Mouse (Mus musculus): Measurements from ENCODE around the gene Mns1. TPM values are rescaled to one million over a fixed set of nuclear protein-coding genes. Genes with fewer than 3 reads are reported as not detected.

Gene Mns1
- polyA plus RNA-seq (2012; rRNA removed): 0.02 and 0.04 TPM in 2 replicates

DNA sequence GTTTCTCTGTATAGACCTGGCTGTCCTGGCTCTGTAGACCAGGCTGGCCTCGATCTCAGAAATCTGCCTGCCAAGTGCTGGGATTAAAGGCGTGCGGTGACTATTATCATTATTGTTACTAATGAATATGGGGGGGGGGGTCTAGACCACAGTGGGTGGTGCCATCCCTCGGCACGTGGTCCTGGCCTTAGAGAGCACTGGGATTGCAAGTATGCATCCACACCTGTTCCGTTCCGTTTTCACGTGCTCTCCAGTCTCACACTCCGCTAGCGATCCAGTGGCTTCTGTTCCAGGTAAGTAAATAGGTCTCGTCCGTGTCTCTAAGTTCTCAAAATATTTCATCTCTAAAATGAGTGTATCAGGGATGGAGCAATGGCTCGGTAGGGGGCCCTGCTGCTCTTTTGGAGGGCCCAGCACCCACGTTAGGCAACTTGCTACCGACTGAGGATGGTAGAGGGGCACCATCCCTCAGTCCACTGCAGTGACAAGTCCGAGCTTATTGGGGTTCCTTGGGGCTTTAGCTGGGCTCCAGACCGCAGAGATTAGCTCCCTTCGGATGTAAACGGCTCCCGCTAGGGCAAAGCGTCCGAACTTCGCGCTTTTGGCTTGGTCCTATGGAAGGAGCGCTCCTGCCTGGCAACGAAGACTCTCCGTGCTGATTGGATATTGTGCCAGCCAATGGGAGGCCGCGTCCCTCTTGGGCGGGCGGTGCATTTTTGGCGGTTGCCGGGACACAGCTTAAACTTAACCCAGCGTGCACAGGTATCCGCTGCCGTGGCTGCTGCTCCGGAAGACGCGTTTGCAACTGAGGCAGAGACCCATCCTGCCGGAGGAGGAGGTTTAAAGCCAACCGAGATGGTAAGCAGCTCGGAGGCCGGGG lies at the start of gene Mns1:
Gene Mns1 (plus strand): TSS at position 190 of the 880 bp plus-strand sequence.

GRCm38 (mm10) chr9:72492194-72492565 lies 54.4 kb downstream of the Mns1 start, which contains the start of gene Tex9:
Tex9 (minus strand) TSS chr9:72492212.

Other genes starting within 250 kb of the Mns1 start
- gene Zfp280d, start 163.2 kb upstream of the Mns1 start, polyA plus RNA-seq (2012; rRNA removed): 0.73 and 0.83 TPM in 2 replicates
- gene Tex9, start 54.2 kb downstream of the Mns1 start, polyA plus RNA-seq (2012; rRNA removed): 0.18 and 1.0 TPM in 2 replicates
- gene Rfx7, start 94.2 kb downstream of the Mns1 start, polyA plus RNA-seq (2012; rRNA removed): 0.73 and 1.3 TPM in 2 replicates
- gene Nedd4, start 224.3 kb downstream of the Mns1 start, polyA plus RNA-seq (2012; rRNA removed): 19.7 and 34.5 TPM in 2 replicates

Data from stomach, adult 2 months (tissue).